Mouse (Mus musculus) left cerebral cortex, postnatal 36 days (tissue): ENCODE results near the gene Pelp1. TPM values are rescaled to one million over a fixed set of nuclear protein-coding genes. Genes with fewer than 3 reads are reported as not detected.

Experiments
- DNase-seq, 2 experiments: peaks; one replicate each; pipeline ENCODE4 v3.0.0; 2021 to 2022; ENCODE audit warnings: low spot score in 2 of 2, mixed read lengths in 1 of 2
- intact Hi-C: fragments of 180-260 bp; cut with DNase I; formaldehyde crosslinking; loops from one replicate; pipeline ENCODE4 v1.15.1; 2025
- total RNA-seq, 2 experiments: library from RNA; stranded (reverse); gene quantifications; 2 replicates each; pipeline ENCODE4 v1.2.3; 2021

The Pelp1 gene
- 10 to 100 TPM; 35.5 to 37.0 TPM for total RNA-seq

DNA sequence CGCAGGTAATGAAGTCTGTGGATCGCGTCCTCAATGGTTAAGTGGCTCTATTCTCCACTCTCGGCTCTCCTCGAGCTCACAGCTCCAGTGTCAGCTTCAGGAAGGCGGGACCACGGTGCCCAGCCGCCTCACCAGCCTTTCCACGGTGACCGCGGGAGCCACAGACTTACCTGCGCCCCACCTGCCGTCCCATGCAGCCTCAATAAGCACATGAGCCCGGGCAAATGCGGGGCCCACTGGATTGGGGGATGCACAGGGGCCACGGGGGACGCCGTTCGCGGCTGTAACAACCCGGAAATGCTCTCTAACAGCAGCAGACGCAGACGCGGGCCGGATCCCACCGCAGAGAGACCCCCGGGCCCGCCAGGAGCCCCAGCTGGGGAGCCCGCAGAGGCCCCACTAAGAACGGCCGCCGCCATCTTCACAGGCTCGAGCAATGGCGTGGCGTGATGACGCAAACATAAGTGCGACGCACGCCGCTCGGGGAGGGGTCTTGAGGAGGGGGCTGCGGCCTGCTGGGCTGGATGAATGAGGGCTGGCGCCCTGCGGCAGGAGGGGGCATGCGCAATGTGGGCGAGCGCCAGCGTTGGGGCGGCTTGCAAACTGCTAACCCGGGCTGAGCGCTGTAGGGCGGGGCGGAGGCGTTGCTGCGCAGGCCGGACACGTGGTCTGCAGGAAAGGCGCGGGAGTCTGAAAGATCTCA is at the start of gene Pelp1:
Gene Pelp1 (minus strand): TSS at position 438 of the 703 bp plus-strand sequence.
- intact Hi-C loops, result loop anchor here (5.0 to 10.0 kb wide), 3 partner anchors 98 to 355 kb away; partner anchors contain the start of genes Tm4sf5 and Zfp3
- peak; percentile 90 to 92 for DNase-seq

DNA sequence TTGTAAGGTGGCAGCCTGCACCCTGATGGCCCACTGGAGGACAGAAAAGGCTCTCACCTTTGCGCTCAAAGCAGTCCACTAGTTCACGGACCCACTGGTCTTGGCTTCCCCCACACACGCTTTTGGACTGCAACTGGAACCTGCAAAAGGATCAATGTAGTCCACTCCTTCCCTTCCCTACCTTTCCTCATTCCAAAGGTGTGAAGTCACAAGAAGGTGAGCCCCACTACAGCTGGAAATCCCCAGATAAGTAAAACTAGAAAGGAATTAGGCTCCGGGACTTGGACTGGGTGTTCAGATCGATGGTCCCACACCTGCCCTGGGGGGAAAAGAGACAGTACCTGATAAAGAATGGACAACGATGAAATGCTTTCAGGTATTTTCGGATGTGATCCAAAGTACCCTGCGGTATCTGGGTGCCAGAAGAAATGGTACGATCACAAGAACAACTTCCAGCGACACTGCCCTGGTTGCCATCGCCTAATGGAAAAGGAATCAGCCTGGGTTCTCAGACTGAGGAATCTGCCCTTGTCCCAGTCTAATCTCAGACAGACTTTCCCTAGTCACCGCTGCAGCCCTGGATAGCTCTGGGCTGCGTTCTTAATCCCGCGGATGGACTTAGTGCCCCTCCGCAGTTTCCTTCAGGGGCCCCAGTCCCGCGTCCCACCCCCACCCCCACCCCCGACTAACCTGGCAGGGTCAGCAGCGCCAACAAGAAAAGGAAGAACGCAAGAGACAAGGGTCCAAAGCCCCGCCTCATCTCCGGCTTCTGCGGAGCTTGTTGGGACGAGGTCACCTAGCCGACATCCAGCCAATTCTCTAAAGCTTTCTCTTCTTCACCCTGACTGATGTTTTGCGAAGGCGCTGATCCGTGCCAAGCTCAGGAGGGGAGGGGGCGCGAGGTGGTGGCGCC is 49.1 kb upstream of the Pelp1 start, which contains the start of gene Zmynd15:
Gene Zmynd15 (plus strand): TSS at position 746 of the 913 bp plus-strand sequence.
- no peak for DNase-seq
- intact Hi-C loops, result no loop called here

DNA sequence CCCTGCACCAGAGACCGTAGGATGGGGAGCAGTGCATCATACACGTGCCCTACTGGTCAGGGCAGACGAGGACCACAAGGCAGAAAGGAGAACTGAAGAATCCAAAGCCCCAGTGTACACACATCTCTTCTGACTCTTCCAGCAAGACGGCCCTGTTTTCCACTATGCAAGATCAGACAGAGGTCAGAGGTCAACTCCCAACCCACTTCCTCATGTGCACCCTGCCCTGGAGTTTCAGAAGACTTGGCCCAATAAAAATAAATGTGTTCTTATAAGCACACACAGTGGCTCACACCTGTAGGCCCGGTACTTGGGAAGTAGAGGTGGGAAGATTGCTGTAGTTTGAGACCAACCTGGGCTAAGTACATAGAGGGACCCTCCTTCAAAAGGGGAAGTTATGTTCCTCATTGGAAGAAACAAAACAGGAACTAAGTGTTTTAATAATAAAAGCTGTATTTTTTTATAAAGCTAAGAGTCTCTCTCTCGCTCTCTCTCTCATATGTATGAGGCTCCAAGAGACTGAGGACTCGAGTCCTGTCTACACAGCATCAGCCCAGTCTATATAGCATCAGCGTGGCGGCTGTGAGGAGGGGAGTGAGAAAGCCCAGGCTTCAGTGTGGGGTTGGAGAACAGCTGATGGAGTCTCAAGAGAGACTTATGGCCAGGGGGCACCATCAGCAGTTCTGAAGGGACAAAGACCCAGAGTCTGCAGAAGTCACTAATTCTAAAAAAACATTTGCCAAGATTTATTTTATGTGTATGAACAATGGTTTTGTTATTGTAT is 43.6 kb upstream of the Pelp1 start:
- DNase-seq, result no peak
- intact Hi-C loops, result loop anchor here (5.0 kb wide), 1 partner anchor 54 kb away; the partner anchor contains the start of gene Tm4sf5

DNA sequence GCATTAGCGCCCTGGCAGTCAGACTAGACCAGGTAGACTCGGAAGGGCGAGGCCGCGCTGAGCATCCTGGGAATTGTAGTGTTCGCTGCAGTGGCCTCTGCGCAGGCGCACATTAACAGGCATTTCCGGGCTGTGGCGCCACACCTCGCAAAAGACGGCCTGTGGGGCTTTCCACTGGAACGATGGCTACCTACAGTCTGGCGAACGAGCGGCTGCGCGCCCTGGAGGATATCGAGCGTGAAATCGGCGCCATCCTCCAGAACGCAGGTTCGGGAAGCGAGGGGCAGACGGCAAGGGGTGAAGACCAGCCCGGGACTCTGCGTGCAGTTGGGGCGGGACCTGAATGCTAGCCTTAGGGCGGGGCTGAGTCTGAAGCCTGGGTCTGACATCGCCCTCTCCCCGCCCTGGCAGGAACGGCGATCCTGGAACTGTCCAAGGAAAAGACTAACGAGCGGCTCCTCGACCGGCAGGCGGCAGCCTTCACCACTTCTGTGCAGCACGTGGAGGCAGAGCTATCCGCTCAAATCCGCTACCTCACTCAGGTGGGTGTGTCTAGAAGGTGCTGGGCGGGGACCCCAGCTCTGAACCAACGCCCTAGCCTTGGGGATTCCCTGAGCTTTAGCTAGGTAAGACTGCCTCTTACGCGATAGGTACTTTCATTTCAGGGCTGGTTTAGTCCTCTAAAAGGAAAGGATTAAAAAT is 42.1 kb upstream of the Pelp1 start, which contains the start of gene Med11:
Gene Med11 (plus strand): TSS at position 123 of the 702 bp plus-strand sequence.
- DNase-seq, result peak; percentile 95 to 96

DNA sequence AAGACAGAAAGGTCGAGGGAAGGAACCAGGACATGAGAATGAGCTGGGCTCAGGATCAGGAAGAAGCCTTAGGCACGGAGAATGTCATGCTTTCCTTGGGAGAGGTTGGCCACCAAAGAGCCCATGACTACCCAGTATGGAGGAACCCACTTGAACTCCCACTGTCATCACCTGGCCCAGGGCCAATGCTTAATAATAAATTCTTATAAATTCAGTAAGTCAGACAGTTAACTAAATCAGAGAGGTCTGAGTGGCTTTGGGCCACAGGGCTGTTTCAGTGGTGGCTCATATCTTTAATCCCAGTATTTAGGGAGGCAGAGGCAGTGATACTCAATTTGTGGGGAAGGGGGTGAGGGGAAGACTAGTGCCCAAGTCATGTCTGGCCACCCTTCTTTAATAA is 41.1 kb upstream of the Pelp1 start:
- intact Hi-C loops, result loop anchor here (1.0 to 5.0 kb wide), 2 partner anchors 19 to 56 kb away; partner anchors contain the start of genes Arrb2 and Tm4sf5
- no peak for DNase-seq

More for the DNA sequence above, 42.1 kb upstream of the Pelp1 start, which contains the start of gene Med11:
- intact Hi-C loops, result loop anchor here (1.0 to 5.0 kb wide), 2 partner anchors 20 to 55 kb away; partner anchors contain the start of genes Arrb2 and Tm4sf5

DNA sequence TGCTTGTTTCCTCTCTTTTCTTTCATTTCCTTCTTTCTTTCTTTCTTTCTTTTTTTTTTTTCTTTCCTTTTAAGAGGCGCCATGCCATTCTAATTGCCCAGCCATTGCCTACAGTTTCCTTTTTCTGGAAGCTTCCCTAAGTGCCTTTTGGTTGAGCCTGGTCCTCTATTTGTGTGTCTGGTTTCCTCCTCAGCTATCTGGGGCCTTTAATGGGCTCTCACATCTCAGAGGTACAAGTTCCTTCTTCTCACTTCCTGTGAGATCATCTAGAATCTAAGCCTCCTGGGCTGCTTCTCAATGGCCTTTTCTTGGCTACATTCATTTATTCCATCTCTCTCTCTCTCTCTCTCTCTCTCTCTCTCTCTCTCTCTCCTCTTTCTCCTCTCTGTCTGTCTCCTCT is 37.5 kb upstream of the Pelp1 start:
- intact Hi-C loops, result no loop called here
- DNase-seq, result no peak

DNA sequence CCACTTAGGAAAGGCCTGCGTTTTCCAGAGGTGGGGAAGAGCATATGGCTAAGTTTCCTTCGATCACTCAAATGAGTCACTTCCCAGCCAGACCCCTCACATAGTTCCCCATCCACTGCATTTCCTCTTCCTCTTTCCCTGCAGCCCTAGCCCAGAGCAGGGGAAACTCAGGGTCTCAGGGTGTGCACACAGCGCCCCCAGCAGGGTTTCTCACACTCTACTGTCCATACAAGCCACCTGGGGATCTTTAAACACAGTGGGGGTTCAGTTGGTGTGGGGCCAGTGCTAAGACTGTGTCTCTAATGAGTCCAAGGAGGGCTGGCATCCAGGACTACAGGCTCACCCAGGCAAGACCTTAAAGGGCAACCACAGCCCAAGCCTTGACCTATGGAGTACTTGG is 36.9 kb upstream of the Pelp1 start:
- intact Hi-C loops, result no loop called here
- DNase-seq, result no peak

DNA sequence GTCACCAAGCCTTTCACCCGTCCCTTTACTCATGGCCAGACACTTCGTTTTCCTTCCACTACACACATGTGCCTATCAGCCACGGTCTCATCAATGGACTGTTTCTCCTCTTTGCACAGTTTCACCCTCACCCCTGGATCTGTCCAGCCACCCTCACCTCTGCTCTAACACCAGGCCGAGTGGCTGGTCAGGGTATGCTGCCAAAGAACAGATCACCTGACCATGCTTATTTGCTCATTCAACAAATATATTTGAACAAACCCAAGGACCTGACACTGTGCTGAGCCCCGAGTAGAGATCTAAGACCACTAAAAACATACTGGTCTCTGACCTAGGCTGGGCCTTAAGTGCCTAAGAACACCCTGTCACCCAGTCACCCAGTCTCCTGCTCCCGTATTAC is 34.8 kb upstream of the Pelp1 start:
- DNase-seq, result no peak
- intact Hi-C loops, result no loop called here

DNA sequence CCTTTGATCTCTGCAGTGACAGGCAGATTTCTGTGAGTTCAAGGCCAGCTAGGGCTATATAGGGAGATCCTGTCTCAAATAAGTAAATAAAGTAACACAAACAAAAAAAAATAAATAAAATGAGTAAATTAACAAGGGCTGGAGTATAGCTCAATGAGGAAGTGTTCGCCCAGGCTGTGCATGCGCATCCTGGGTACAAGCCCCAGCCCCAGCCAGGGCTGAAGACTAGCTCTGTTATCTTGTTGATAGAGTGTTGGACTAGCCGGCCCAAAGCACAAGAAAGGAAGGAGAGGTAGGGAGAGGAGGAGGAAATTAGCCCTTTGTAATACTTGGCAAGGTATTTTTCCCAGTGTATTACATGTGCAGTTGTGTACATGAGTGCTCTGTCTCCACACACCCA is 34.1 kb upstream of the Pelp1 start:
- DNase-seq, result no peak
- intact Hi-C loops, result no loop called here

DNA sequence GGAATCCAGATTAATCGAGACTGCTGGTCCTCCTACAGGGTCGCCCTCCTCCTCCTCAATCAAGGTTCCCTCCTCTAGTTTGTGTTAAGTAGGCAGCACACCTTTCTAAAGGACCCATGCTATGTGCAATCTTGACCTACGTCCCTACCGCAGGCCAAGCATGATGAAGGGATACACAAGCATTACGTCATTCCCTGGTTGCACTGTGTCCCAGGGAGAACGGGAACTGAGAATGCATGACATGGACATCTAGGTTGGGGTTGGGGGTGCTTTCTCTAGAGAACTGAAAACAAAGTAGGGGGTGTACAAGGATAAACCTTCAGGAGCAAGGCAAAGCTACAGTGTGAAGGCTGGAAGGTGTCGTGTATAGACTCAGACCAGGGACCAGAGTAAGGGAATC is 32.1 kb upstream of the Pelp1 start:
- no peak for DNase-seq
- intact Hi-C loops, result no loop called here

DNA sequence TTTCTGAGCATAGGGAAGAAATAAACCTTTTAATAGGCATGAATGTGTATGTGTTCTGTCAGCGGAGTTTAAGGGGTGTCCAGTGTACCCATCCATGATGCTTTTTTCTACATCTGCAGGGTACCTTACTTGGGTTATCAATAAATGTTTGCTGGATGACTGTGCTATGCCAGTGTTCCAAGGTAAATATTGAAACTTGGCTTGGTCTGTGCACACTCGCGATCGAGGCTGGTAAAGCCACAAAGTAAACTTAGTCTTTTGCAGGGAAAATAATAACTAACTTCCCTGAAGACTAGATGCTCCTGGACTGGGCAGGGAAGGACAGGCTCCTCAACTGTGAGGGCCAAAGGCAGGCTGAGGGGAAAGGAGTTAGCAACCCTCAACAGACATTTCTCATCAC is 30.8 kb upstream of the Pelp1 start:
- intact Hi-C loops, result no loop called here
- DNase-seq, result no peak

DNA sequence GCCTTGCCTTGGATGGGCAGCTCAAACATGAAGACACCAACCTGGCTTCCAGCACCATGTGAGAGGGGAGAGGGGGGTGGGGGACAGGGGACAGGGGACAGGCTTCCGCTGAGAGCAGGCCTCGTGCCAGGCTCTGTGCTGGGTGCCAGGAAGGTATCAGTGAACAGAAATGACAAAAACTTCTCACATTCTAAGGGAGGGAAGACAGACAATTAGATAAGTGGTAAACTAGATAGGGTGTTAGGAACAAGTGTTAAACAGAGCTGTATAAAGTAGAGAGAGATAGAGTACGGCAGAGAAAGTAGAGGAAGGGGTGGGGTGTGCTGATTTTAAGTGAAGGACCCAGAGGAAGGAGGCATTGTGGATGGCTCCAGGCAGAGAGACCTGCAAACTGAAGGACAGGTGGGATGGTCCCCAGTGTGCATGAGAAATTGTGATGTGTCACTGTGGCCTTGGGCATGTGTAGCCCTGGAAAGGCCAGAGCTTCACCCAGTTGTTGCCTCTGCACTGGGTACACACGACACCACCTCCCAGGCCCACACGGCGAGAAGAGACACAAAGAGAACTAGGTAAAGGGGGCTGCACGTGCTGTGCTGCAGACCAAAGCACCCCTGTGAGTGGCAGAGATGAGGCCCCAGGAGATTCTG is 29.0 kb upstream of the Pelp1 start:
- DNase-seq, result no peak
- intact Hi-C loops, result loop anchor here (10.0 kb wide), 1 partner anchor 316 kb away; no protein-coding TSS in a partner anchor

DNA sequence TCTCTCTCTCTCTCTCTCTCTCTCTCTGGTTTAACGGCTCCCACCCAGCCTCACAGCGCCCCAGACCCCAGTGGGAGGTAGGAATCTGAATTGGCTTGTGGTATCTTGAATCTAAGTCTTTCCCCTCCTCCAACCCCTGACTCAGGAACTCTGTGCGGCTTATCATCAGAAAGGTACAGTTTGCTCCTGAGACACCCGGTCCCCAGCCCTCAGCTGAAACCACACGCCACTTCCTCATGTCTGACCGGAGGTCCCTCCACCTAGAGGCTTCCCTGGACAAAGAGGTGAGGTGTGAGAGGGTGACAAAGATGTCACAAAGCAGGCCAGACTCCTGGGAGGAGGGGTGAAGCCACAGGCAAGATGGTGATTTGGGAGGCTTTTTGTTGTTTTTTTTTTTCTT is 27.6 kb upstream of the Pelp1 start:
- intact Hi-C loops, result loop anchor here (10.0 kb wide), 1 partner anchor 317 kb away; no protein-coding TSS in a partner anchor
- DNase-seq, result no peak

DNA sequence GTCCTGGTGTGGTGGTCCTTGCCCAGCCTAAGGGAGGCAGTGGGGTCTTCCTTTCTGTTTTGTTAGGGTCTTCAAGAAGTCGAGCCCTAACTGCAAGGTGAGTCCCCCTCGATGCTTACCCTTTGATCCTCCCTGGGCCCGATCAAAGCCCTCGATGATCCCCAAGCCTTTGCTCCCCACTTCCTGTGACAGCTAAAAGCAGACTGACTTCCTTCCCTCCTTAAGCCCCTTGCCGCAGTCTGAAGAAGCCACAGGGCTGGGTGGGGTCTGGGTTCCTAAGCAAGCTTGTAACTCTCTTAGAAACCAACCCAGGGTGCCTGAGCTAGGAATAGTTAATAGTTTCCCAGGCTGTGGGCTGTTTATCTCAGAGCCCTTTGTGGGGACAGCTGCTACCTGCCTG is 25.6 kb upstream of the Pelp1 start:
- intact Hi-C loops, result loop anchor here (10.0 kb wide), 1 partner anchor 319 kb away; no protein-coding TSS in a partner anchor
- DNase-seq, result no peak

DNA sequence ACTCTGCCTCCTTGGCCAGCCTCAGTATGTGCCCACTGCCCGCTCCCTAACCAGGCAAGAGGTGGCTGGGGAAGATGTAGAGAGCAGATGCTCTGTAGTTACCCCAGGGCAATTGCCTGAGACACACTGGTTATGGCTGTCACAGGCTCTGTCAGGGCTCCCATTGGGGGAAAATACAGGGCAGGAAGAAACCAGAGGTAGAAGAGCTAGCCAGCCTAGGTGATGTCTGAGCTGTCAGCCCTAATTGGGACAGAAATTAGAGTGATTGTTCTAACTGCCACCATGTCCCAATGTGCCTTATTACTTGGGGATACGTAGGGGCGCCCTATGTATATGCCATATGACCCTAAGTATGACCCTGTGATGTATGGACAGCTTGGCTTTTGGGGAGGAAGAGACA is 24.1 kb upstream of the Pelp1 start:
- intact Hi-C loops, result loop anchor here (5.0 to 10.0 kb wide), 2 partner anchors 73 to 321 kb away; partner anchors contain the start of gene Tm4sf5
- no peak for DNase-seq

DNA sequence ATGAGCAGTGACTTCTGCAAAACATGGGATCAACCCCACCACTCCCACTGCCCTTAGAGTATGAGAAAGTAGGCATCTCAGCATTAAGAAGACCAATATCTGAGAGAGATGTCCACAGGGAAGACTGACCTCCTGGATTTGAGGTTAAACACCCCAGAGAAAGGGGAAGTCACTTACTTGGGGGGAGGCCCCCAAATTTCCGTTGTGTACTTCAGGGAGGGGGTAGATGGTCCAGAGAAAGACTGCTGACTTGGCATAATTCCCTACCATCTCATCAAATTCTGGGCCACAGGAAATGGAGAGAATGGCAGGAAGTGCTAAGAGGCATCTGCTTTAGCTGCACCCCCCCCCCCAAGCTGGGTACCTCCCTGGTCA is 23.7 kb upstream of the Pelp1 start:
- no peak for DNase-seq
- intact Hi-C loops, result loop anchor here (5.0 to 10.0 kb wide), 2 partner anchors 74 to 321 kb away; partner anchors contain the start of gene Tm4sf5

DNA sequence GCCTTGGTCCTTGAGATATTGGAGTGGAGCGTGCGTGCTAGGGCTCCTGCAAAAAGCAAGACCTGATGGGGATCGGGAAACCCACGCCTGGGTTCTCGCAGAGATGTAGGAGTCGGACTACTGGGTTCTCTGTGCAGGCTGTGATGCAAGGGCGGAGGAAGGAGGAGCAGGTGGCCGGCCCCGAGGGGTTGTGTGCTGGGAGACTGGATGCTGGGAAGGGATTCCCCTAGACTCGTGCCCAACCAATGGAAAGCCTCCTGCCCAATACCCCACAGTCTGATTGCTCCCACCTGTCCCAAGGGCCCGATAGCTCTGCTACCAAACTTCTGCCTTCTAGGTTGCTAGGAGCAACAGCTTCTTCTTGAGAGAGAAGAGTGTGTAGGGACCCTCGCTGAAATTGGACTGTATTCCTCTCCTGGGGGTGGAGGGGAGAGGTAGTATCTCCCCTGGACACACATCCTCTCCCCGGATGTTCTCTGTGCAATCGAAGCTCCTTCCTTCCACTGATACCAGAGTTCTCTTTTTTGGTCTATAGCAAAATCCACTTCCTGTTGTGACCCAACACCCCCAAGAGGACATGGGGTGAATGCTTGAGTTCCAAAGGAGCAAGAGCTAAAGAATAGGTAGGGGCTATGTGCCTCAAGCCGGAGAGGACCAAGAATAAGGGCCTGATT is 23.2 kb upstream of the Pelp1 start:
- DNase-seq, result peak in 1 of 2 experiments; percentile 58
- intact Hi-C loops, result loop anchor here (1.0 to 10.0 kb wide), 3 partner anchors 18 to 322 kb away; partner anchors contain the start of genes Med11 and Tm4sf5
